Mouse (Mus musculus) activated CD4-positive, CD25-positive, alpha-beta regulatory T cell, adult 9 weeks (primary cell): ENCODE results near the gene Tas2r121. TPM values are rescaled to one million over a fixed set of nuclear protein-coding genes. Genes with fewer than 3 reads are reported as not detected.

Source experiments
- polyA plus RNA-seq: library from polyadenylated mRNA; unstranded; fragments of 100-300 nt; shearing (Covaris generic); gene quantifications from one replicate; pipeline ENCODE4 v1.2.1, GENCODE M21; 2017

The Tas2r121 gene
- not detected for polyA plus RNA-seq

GRCm38 (mm10) chr6:132700907-132701306 lies at the start of gene Tas2r121:
Gene Tas2r121 (minus strand): TSS chr6:132701007.

GRCm38 (mm10) chr6:132737935-132738334 lies 37.1 kb upstream of the Tas2r121 start, which contains the start of gene Tas2r115:
Gene Tas2r115 (minus strand): TSS chr6:132738035.

DNA sequence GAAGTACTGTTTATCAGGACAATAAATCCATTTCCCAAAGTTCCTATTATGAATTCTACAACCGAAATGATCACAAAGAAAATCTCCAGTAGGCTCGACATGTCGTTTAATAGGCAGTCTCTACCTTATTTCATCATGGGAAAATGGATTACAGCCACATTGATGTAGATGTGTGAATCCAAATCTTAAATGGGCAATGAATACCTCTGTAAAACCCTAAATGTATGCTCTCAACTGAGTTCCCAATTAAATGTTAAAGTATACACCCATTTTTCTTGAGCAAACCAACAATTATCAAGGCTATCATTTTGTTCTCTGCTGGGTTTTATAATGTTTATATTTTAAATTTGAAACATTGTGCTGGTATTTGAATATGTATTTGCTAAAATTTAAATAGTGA lies 11.0 kb upstream of the Tas2r121 start, which contains the start of gene Tas2r122:
Gene Tas2r122, minus strand, starts transcription at position 101 of the 400 bp plus-strand sequence.

GRCm38 (mm10) chr6:132656653-132657052 lies 44.2 kb downstream of the Tas2r121 start, which contains the start of gene Tas2r120:
Gene Tas2r120 (plus strand): TSS chr6:132656953.

DNA sequence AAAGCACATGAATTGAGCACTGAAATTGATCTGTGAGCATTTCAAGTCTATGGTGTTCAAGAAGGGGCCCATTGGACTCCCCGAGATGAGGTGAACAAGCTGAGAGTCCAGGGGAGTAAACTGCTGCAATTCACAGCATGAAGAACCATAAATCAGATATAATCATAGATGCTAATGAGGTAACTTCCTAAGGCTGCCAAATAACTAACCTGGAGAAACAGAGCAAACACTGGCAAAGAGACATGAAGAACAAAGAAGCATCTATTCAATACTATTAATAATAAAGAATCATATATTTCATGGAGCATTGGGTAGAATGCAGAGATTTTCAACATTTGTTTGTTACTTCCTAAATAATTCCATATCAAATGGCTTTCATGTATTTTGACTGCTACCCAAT lies 49.4 kb downstream of the Tas2r121 start, which contains the start of gene A630073D07Rik:
Gene A630073D07Rik, minus strand, starts transcription at position 101 of the 400 bp plus-strand sequence.

Other genes with a start within 250 kb of the Tas2r121 start
- not detected for gene Prh1, start 131.2 kb downstream of the Tas2r121 start, polyA plus RNA-seq
- not detected for gene Prp2, start 105.1 kb downstream of the Tas2r121 start, polyA plus RNA-seq
- gene A630073D07Rik, start 49.5 kb downstream of the Tas2r121 start, polyA plus RNA-seq: not detected
- not detected for gene Tas2r120, start 44.1 kb downstream of the Tas2r121 start, polyA plus RNA-seq
- not detected for gene Tas2r122, start 10.9 kb upstream of the Tas2r121 start, polyA plus RNA-seq
- not detected for gene Tas2r115, start 37.0 kb upstream of the Tas2r121 start, polyA plus RNA-seq
- not detected for gene Tas2r124, start 53.7 kb upstream of the Tas2r121 start, polyA plus RNA-seq
- not detected for gene Tas2r102, start 61.1 kb upstream of the Tas2r121 start, polyA plus RNA-seq
- not detected for gene Tas2r136, start 77.2 kb upstream of the Tas2r121 start, polyA plus RNA-seq
- gene Tas2r117, start 101.8 kb upstream of the Tas2r121 start, polyA plus RNA-seq: not detected
- not detected for gene Tas2r123, start 146.1 kb upstream of the Tas2r121 start, polyA plus RNA-seq
- gene Tas2r116, start 154.4 kb upstream of the Tas2r121 start, polyA plus RNA-seq: not detected
- not detected for gene Tas2r110, start 167.0 kb upstream of the Tas2r121 start, polyA plus RNA-seq
- gene Tas2r113, start 192.0 kb upstream of the Tas2r121 start, polyA plus RNA-seq: not detected
- not detected for gene Tas2r125, start 208.6 kb upstream of the Tas2r121 start, polyA plus RNA-seq